Mouse (Mus musculus): ENCODE data around the gene Rundc3a. TPM values are rescaled to one million over a fixed set of nuclear protein-coding genes. Genes with fewer than 3 reads are reported as not detected.
"Not testable (repeated sequence)": the region's sequence is repeated elsewhere in the genome, so short reads cannot be mapped to it uniquely, and the experiment has no call there.

Gene Rundc3a
- polyA plus RNA-seq, 1 experiment from 2014 or later: 1.9 TPM

- Histone ChIP-seq H3K9ac (peak overlapping the region; percentile 98; the same call in 1 of the 2 replicates), H3K4me3 (peak overlapping the region; percentile 83), H3K4me1 (peaks cover 89% of the 10 kb centered on the region), H3K4me2 (peak overlapping the region; percentile 75), H3K9me3 (replicated peaks) (no peaks in the 10 kb centered on the region), H3K27ac (peak overlapping the region; percentile 98), H3K27me3 (replicated peaks) (peaks cover 83% of the 10 kb centered on the region), H3K36me3 (peaks cover 100% of the 10 kb centered on the region)
- no peak for ATAC-seq
- 77% methylated on average over 12 of the region's 12 CpGs for WGBS (ENCODE audit: insufficient replicate concordance)
Observed at GRCm38 (mm10) chr11:102356190-102356589, 37.0 kb upstream of the Rundc3a start.

DNA sequence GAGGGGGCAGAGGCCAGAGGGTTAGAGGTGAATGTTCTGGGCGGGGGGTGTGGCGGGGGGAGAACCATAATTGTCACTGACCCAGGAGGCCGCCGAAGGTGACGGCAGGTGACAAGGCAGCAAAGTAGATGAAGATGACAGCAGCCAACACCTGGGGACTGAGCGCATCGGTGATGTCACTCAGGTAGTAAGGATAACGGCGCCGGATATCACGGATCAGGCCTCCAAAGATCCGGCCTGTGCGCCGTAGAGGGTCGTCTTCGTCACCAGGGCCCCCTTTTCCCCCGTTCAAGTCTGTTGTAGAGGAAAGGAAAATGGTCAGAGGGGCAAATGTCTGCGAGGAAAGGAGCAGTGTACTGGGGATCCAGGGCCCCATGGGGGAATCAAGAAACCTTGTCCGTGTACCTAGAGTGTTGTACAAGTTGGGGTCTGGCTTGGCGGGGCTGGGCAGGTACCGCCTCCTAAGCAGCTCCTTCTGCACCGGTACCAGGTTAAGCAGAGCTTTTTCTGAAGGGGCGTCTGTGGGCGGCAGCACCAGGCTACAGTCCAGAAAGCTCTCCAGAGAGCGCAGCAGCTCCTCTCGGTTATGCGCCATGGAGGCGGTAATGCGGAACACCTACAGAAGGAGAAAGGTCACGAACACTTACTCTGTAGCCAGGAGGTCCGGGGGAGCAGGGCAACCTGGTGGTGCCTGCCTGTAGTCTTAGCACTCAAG is 36.4 kb upstream of the Rundc3a start:
- WGBS (ENCODE audit: insufficient replicate concordance): 54% methylated on average over 31 of the region's 31 CpGs
- peak overlapping the region; percentile 75 for H3K4me2 ChIP-seq
- H3K9me3 ChIP-seq (replicated peaks): no peaks in the 10 kb centered on the region
- peaks cover 84% of the 10 kb centered on the region for H3K27me3 ChIP-seq (replicated peaks)
- H3K27ac ChIP-seq: peak overlapping the region; percentile 98
- ATAC-seq: no peak
- H3K36me3 ChIP-seq: peaks cover 100% of the 10 kb centered on the region
- peak overlapping the region; percentile 98 for H3K9ac ChIP-seq
- peak overlapping the region; percentile 83 for H3K4me3 ChIP-seq
- peaks cover 91% of the 10 kb centered on the region for H3K4me1 ChIP-seq

DNA sequence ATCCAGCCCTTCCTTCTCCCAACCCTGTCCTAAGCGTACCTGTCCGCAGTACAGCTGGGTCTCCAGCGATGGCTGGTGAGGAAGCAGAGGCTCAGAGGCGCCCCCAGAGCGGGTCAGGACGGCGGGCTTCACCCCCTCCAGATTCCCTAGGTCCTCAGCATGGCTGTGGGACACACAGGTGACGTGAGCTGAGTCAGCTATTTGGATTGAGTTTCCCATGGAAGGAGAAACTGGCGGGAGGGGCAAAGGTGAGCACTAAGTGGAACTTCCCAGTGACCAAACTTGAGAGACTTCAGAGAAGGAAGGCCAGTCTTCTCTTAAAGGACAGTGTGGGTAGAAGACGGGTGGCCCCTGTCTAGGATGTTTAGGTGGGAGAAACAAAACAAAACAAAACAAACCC is 34.8 kb upstream of the Rundc3a start:
- H3K4me1 ChIP-seq: peaks cover 86% of the 10 kb centered on the region
- H3K9me3 ChIP-seq (replicated peaks): no peaks in the 10 kb centered on the region
- H3K9ac ChIP-seq: peak overlapping the region; percentile 98
- H3K4me3 ChIP-seq: peak overlapping the region; percentile 83
- peaks cover 99% of the 10 kb centered on the region for H3K36me3 ChIP-seq
- no peak for ATAC-seq
- H3K27me3 ChIP-seq (replicated peaks): peaks cover 80% of the 10 kb centered on the region
- WGBS (ENCODE audit: insufficient replicate concordance): 58% methylated on average over 10 of the region's 10 CpGs
- H3K4me2 ChIP-seq: peak overlapping the region; percentile 75
- peak overlapping the region; percentile 98 for H3K27ac ChIP-seq

DNA sequence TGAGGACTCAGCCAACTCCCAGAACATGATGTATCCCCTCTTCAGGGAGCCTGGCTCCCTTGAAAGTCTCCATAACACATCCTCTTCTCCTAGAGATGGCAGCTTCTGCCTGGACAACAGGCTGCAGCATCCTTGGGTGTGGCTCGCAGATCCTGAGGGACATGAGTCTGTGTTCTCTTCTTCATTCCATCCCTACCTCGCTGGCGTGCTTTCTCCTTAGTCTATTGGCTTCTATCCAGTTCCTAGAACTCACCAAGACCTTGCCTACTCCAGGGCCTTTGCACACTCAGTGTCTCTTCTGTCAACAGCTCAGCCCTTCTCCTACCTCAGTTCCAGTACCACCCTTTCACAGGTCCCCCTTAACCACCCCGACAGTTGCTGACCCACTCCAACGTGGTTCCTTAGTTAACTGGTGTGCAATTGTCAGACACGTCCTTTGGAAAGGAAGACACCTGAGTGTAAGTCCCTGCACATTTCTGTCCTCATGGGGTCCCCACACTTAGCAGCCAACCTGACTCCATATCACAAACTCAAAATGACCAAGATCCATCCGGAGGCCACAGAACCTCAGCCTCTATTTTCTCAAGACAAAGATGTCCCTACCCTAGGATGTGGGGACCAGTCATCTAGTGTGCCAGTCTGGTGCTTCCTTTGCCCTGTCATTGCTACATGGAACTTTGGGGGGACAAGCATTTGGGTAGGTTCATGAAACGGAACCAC is 31.3 kb upstream of the Rundc3a start:
- H3K9me3 ChIP-seq (replicated peaks): no peaks in the 10 kb centered on the region
- peaks cover 80% of the 10 kb centered on the region for H3K4me1 ChIP-seq
- no peak for ATAC-seq
- WGBS (ENCODE audit: insufficient replicate concordance): 68% methylated on average over 8 of the region's 8 CpGs
- peak overlapping the region; percentile 98 for H3K9ac ChIP-seq
- H3K36me3 ChIP-seq: peaks cover 71% of the 10 kb centered on the region
- peaks cover 55% of the 10 kb centered on the region for H3K27me3 ChIP-seq (replicated peaks)
- peak overlapping the region; percentile 83 for H3K4me3 ChIP-seq
- peak overlapping the region; percentile 75 for H3K4me2 ChIP-seq
- H3K27ac ChIP-seq: peak overlapping the region; percentile 98

DNA sequence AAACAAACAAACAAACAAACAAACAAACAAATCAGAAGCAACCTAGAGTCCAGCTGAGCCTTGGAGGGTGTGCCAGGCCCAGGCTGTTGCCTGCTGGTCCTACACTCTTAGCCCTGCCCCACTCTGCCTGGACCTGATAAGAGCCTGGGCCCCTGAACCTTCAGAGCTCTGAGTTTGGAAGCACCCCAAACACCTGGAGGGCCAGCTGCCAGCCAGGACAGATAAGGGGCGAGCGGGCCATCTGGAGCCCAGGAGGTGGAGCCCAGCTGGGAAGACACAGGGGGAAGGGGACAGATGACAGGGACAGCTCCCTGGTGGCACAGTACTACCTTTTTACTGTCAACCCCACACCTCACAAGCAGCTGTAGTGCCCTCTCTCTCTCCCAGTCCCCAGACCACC is 29.6 kb upstream of the Rundc3a start:
- Histone ChIP-seq H3K27ac (peak overlapping the region; percentile 98), H3K4me3 (peak overlapping the region; percentile 83), H3K27me3 (replicated peaks) (peaks cover 39% of the 10 kb centered on the region), H3K9ac (peak overlapping the region; percentile 98), H3K36me3 (peaks cover 54% of the 10 kb centered on the region), H3K9me3 (replicated peaks) (no peaks in the 10 kb centered on the region), H3K4me1 (peaks cover 80% of the 10 kb centered on the region), H3K4me2 (peak overlapping the region; percentile 75)
- peak; percentile 85 for ATAC-seq
- 25% methylated on average over 2 of the region's 2 CpGs for WGBS (ENCODE audit: insufficient replicate concordance)

DNA sequence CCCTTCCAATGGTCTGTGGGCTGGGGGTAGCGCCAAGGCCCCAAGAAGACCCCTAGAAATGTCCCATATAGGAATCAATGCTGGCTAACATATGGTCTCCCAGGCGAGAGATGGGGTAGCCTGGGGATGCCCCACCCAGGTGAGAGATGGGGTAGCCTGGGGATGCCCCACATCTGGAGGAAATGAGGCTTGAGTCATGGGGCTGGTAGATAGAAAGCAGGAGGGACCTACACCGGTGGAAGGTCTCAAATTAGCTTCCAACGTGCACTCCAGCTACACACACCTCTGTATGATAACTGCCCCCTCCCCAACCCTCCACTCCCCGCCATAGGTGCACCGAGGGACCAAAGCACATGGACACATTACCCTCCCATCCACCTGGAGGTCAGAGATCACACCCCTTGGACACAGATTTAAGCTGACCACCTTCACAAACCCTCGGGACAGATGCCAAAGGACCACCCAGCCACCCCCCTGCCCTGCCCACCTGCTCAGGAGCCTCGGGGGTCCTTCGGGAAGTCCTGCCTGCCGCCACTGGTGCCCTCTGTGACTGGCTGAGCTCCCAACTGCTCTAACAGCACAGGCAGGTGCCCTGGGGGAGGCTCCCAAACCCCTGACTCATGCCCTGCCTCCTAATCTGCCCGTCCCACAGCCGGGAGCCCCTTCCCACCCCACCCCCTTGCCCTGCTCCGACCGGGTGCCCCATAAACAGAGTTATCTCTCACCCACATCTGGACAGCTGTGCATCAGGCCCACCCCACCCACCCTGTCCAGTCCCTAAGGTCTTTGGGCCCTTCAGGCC is 28.4 kb upstream of the Rundc3a start:
- peak overlapping the region; percentile 98 for H3K27ac ChIP-seq
- peak overlapping the region; percentile 83 for H3K4me3 ChIP-seq
- H3K36me3 ChIP-seq: peaks cover 42% of the 10 kb centered on the region
- 28% methylated on average over 14 of the region's 14 CpGs for WGBS (ENCODE audit: insufficient replicate concordance)
- H3K27me3 ChIP-seq (replicated peaks): peaks cover 32% of the 10 kb centered on the region
- H3K9ac ChIP-seq: peak overlapping the region; percentile 98
- peak; percentile 89 for ATAC-seq
- H3K4me1 ChIP-seq: peaks cover 80% of the 10 kb centered on the region
- H3K9me3 ChIP-seq (replicated peaks): no peaks in the 10 kb centered on the region
- H3K4me2 ChIP-seq: peak overlapping the region; percentile 75

GRCm38 (mm10) chr11:102365699-102366098 is 27.5 kb upstream of the Rundc3a start:
- peak overlapping the region; percentile 98 for H3K27ac ChIP-seq
- H3K27me3 ChIP-seq (replicated peaks): peaks cover 27% of the 10 kb centered on the region
- H3K4me1 ChIP-seq: peaks cover 80% of the 10 kb centered on the region
- H3K9ac ChIP-seq: peak overlapping the region; percentile 98
- peak overlapping the region; percentile 83 for H3K4me3 ChIP-seq
- 38% methylated on average over 4 of the region's 4 CpGs for WGBS (ENCODE audit: insufficient replicate concordance)
- ATAC-seq: peak; percentile 3
- peak overlapping the region; percentile 75 for H3K4me2 ChIP-seq
- peaks cover 33% of the 10 kb centered on the region for H3K36me3 ChIP-seq
- H3K9me3 ChIP-seq (replicated peaks): no peaks in the 10 kb centered on the region

GRCm38 (mm10) chr11:102366103-102366502 is 27.1 kb upstream of the Rundc3a start, which contains the start of gene Slc4a1:
Gene Slc4a1, minus strand, starts transcription at chr11:102366203.
- Histone ChIP-seq H3K4me3 (peak within 1 kb of the TSS; percentile 83), H3K36me3 (peaks cover 29% of the 10 kb centered on the region), H3K4me2 (peak within 1 kb of the TSS; percentile 75), H3K27me3 (replicated peaks) (peaks cover 27% of the 10 kb centered on the region), H3K27ac (peak within 1 kb of the TSS; percentile 98), H3K4me1 (peaks cover 80% of the 10 kb centered on the region), H3K9ac (peak within 1 kb of the TSS; percentile 98)
- 54% methylated on average over 8 of the region's 8 CpGs for WGBS (ENCODE audit: insufficient replicate concordance)
- H3K9me3 ChIP-seq (replicated peaks); ATAC-seq: not testable (repeated sequence)

DNA sequence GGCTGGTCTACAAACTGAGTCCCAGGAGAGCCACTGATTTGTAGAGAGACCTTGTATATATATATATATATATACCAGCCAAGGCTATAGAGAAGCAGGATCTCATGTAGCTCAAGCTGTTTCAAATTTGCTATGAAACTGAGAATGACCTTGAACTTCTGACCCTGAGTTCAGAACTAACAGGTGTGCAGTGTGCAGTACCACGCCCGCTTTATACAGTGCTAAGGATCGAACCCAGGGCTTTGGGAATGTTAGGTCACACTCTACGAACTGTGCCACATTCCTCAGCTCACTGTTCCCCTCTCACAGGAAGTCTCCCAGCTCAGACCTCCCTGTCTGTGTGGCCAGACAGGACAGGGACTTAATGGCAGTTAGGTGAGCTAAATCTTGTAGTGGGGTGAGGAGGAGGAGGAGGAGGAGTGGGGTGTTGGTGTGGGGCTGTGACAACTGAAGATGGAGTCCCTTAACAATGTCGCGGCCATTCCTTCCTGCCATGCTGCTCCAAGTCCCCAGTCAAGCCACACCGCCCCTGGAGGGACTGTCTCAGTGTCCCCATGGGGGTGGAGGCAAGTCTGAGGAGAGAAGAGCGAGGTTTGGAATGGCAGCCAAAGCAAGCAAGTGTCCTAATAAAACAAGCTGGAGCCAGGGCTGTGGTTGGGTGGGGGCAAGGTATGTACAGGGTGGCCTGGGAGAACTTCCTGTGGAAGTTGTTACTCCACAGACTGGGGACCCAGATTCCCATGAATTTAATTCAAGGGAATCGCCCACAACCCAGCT is 25.5 kb upstream of the Rundc3a start:
- peak overlapping the region; percentile 61 for H3K9ac ChIP-seq
- 65% methylated on average over 9 of the region's 9 CpGs for WGBS (ENCODE audit: insufficient replicate concordance)
- no peak for ATAC-seq
- H3K27ac ChIP-seq: peak overlapping the region; percentile 79
- H3K4me2 ChIP-seq: peak overlapping the region; percentile 34
- no peaks in the 10 kb centered on the region for H3K9me3 ChIP-seq (replicated peaks)
- H3K4me1 ChIP-seq: peaks cover 80% of the 10 kb centered on the region
- H3K27me3 ChIP-seq (replicated peaks): peaks cover 21% of the 10 kb centered on the region
- peaks cover 13% of the 10 kb centered on the region for H3K36me3 ChIP-seq
- no peak overlapping the region for H3K4me3 ChIP-seq

- ATAC-seq: no peak
- H3K4me2 ChIP-seq: peak overlapping the region; percentile 34
- H3K4me3 ChIP-seq: no peak overlapping the region
Observed at GRCm38 (mm10) chr11:102368347-102368746, 24.9 kb upstream of the Rundc3a start.

DNA sequence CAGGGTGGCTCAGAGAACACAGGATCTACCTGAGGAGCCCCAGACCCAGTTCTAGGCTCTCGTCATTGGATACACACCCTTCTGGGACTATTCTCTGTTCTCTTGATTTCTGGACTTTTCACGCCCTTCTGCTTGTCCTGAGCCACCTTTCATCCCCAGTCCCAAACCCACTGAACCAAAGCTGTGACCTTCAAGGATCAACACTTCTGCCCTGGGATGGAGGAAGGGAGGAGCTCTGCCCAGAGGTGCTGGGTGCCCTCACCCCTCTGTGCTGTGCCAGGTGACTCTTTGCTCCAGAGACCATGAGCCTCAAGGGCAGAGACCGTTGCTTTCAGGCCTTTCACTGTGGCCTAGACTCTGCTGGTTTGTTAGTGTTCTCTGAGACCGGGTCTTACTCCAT is 23.9 kb upstream of the Rundc3a start:
- Histone ChIP-seq H3K9me3 (replicated peaks) (no peaks in the 10 kb centered on the region), H3K27ac (peak overlapping the region; percentile 79), H3K36me3 (peaks cover 3% of the 10 kb centered on the region; the same call in 1 of the 2 replicates), H3K27me3 (replicated peaks) (peaks cover 34% of the 10 kb centered on the region), H3K9ac (peak overlapping the region; percentile 61), H3K4me3 (no peak overlapping the region), H3K4me2 (peak overlapping the region; percentile 34), H3K4me1 (peaks cover 92% of the 10 kb centered on the region)
- no peak for ATAC-seq
- WGBS (ENCODE audit: insufficient replicate concordance): 67% methylated on average over 4 of the region's 4 CpGs

More at GRCm38 (mm10) chr11:102368347-102368746, 24.9 kb upstream of the Rundc3a start:
- Histone ChIP-seq H3K36me3 (peaks cover 7% of the 10 kb centered on the region; the same call in 1 of the 2 replicates), H3K9ac (peak overlapping the region; percentile 61), H3K27ac (peak overlapping the region; percentile 79), H3K27me3 (replicated peaks) (peaks cover 28% of the 10 kb centered on the region), H3K4me1 (peaks cover 83% of the 10 kb centered on the region), H3K9me3 (replicated peaks) (no peaks in the 10 kb centered on the region)
- WGBS (ENCODE audit: insufficient replicate concordance): 23% methylated on average over 5 of the region's 5 CpGs
